Mouse (Mus musculus) midbrain, embryonic 15.5 days (tissue): Measurements from ENCODE around the gene Icos. TPM values are rescaled to one million over a fixed set of nuclear protein-coding genes. Genes with fewer than 3 reads are reported as not detected.

Source experiments
- ATAC-seq: fragments of 200-750 bp; cut with Nextera tagmentation; replicated peaks from 2 replicates; pipeline ENCODE4 v1.8.0; 2017; ENCODE audit warnings: moderate TSS enrichment
- H3K27ac ChIP-seq: fragments of 300-500 bp; sonication (generic); 2 replicates; pipeline ENCODE4 v1.5.1; 2015; ENCODE audit warnings: mild to moderate bottlenecking, inconsistent platforms
- H3K27me3 ChIP-seq: fragments of 300-500 bp; sonication (generic); replicated peaks from 2 replicates; pipeline ENCODE4 v1.6.1; 2015; ENCODE audit warnings: inconsistent platforms
- H3K36me3 ChIP-seq: fragments of 300-500 bp; sonication (generic); replicated peaks from 2 replicates; pipeline ENCODE4 v1.6.1; 2015; ENCODE audit warnings: inconsistent platforms
- H3K4me1 ChIP-seq: fragments of 300-500 bp; sonication (generic); 2 replicates; pipeline ENCODE4 v1.6.1; 2015; ENCODE audit warnings: inconsistent platforms
- H3K4me2 ChIP-seq: fragments of 300-500 bp; sonication (generic); 2 replicates; pipeline ENCODE4 v1.6.1; 2015; ENCODE audit warnings: inconsistent platforms, mild to moderate bottlenecking, moderate library complexity
- H3K4me3 ChIP-seq: fragments of 300-500 bp; sonication (generic); 2 replicates; pipeline ENCODE4 v1.5.1; 2015; ENCODE audit warnings: mild to moderate bottlenecking, inconsistent platforms
- H3K9ac ChIP-seq: fragments of 300-500 bp; sonication (generic); 2 replicates; pipeline ENCODE4 v1.6.1; 2015; ENCODE audit warnings: mild to moderate bottlenecking, inconsistent platforms
- H3K9me3 ChIP-seq: fragments of 300-500 bp; sonication (generic); 2 replicates; pipeline ENCODE4 v1.6.1; 2016; ENCODE audit warnings: inconsistent platforms
- WGBS: fragments of 180-500 bp; shearing (Covaris S2); methylation state at CpG from one replicate; pipeline ENCODE4 v1.1.7; 2015; ENCODE audit warnings: mixed read lengths; 5-methylcytosine and 5-hydroxymethylcytosine counted together
- polyA plus RNA-seq: library from polyadenylated mRNA; unstranded; fragments of >200 nt; fragmentation: Nextera tagmentation; extraction: Ambion mirVana; gene quantifications from 2 replicates; pipeline ENCODE4 v1.2.1, GENCODE M21; 2015

Gene Icos
- polyA plus RNA-seq = not detected in 2 replicates

DNA sequence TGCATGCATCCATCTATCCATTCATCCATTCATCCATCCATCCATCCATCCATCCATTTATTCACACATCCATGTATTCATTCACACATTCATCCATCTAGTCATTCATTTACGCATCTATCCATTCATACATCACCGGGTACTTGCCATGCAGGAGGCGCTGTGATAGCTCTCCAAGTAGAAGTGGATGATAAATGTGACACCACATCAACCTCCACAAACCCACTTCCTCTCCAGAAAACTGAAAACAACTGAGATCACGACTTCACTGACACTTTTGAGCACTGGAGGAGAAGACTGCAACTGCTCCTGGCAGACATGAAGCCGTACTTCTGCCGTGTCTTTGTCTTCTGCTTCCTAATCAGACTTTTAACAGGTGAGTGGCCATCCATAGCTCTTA, at the start of gene Icos:
TSS of gene Icos (plus strand) at position 287 of the 400 bp plus-strand sequence.
- Histone ChIP-seq H3K9ac (no peak within 1 kb of the TSS), H3K4me2 (no peak within 1 kb of the TSS), H3K9me3 (no peaks in the 10 kb centered on the region), H3K4me1 (no peaks in the 10 kb centered on the region), H3K27ac (no peak within 1 kb of the TSS), H3K27me3 (no peaks in the 10 kb centered on the region), H3K36me3 (no peaks in the 10 kb centered on the region), H3K4me3 (no peak within 1 kb of the TSS)
- no peak for ATAC-seq
- 87% methylated on average over 6 of the region's 6 CpGs for WGBS

DNA sequence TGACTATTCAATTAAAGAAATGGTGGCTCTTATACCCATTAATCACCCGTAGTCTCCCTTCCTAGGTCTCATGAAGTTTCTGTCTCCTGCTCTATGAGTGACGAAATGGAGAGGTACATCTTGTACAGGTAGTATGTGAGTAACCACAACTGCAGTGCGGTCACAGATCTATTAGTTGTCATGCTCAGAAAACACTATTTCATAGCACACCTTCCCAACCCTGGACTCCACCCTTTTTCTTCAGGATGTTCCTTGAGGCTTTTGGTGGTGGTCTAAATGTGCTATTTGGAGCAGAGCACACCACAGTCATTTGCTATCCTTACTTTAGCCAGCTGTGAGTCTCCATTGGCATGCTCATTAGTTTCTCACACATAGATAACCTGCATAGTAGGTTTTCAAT, 48.7 kb upstream of the Icos start:
- H3K4me1 ChIP-seq = no peaks in the 10 kb centered on the region
- no peak overlapping the region for H3K4me2 ChIP-seq
- ATAC-seq = no peak
- H3K27me3 ChIP-seq = no peaks in the 10 kb centered on the region
- WGBS = 94% methylated on average over 3 of the region's 3 CpGs
- H3K9me3 ChIP-seq = no peaks in the 10 kb centered on the region
- H3K9ac ChIP-seq = no peak overlapping the region
- no peaks in the 10 kb centered on the region for H3K36me3 ChIP-seq
- H3K4me3 ChIP-seq = no peak overlapping the region
- no peak overlapping the region for H3K27ac ChIP-seq

DNA sequence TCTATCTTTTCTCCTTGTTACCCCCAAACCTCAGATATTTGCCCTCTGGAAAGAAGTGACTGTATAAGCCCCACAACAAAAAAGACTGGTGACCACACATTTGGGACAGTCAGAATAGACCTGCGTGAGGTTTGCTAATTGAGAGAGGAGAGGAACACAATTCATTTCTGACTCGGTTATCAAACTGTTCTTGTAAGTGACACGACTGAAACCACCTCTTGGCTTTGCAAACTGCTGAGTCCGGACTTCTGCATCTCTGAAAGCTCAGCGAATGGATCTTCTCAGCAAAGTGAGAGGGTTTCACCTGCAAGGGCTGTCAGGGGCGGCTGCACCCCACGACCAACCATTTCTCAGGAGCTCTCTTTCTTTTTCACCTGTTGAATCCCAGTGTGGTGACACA, 47.3 kb upstream of the Icos start:
- H3K4me3 ChIP-seq = no peak overlapping the region

DNA sequence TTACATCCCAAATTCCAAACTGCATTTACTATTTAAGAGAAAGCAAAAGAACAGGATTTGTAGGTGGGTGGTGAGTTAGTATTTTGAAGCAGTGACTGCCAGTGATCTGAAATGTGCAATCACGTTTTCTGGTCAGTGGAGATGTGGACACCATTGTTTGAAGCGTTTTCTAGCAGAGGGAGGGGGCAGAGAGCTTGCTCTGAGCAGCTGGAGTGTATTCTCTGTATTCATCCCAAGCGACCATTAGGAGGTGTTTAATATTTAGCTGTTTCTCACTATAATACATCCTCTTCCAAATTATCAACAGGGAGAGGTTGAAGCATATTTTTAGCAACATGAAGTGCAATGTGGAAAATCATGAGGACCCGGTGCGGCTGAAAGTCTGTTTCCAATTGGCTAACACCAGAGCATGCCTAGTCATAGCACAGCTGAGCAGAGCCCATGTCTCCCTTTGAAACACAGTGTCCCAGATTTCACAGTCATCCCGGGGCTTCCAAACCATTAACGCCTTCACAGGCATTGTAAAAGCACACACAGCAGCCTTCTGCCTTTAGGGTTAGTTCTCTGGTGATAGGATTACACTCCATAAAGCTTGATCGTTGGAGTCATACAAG, 41.7 kb upstream of the Icos start:
- H3K9ac ChIP-seq = no peak overlapping the region
- 38% methylated on average over 8 of the region's 8 CpGs for WGBS
- no peaks in the 10 kb centered on the region for H3K27me3 ChIP-seq
- no peaks in the 10 kb centered on the region for H3K36me3 ChIP-seq
- peak overlapping the region; percentile 65; the same call in 1 of the 2 replicates for H3K27ac ChIP-seq
- peak; percentile 86 for ATAC-seq
- H3K4me3 ChIP-seq = no peak overlapping the region
- H3K4me1 ChIP-seq = peaks cover 8% of the 10 kb centered on the region; the same call in 1 of the 2 replicates
- H3K4me2 ChIP-seq = peak overlapping the region; percentile 24
- H3K9me3 ChIP-seq = no peaks in the 10 kb centered on the region

More for the DNA sequence above, 47.3 kb upstream of the Icos start:
- Histone ChIP-seq H3K36me3 (no peaks in the 10 kb centered on the region), H3K27ac (no peak overlapping the region), H3K9me3 (no peaks in the 10 kb centered on the region), H3K4me1 (0 out of 2 replicates have a peak, but pooled peaks cover under 1% of the 10 kb centered on the region), H3K4me2 (no peak overlapping the region), H3K27me3 (no peaks in the 10 kb centered on the region), H3K9ac (no peak overlapping the region)
- 87% methylated on average over 7 of the region's 7 CpGs for WGBS
- ATAC-seq = no peak

DNA sequence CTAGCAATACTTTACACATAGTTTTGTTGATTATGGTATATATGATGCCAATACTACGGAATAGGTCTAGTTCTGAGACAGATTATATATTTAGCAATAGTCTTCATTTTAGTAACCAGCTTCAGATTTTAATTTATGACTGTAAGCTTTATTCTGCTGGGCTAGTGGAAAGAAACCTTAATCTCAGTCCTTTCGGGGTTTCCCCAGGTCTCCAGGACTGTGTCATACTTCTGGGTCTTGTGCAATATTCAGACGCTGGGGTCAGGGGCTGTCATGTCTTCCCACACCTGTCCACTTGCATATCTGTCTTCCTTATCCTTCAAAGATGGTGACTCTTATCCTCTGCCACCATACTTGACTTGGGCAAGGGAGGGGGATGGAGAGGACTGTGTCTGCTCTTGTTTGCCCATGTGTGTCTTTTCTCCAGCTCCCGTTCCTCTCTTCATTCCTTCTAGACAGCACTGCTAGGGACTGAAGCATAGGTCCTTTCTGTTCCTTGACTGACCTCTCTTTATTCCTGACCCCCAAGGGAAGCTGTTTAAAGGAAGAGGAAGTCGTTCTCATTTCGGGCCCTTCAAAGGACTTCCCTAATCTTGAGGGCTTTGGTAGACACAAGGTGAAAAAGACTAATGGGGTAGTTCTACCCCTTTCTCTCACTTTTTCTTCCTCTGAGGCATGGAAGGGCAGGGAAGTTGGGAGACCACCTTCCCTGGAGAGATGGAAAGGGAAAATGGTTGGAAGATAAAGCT, 40.6 kb upstream of the Icos start:
- Histone ChIP-seq H3K9me3 (no peaks in the 10 kb centered on the region), H3K27me3 (no peaks in the 10 kb centered on the region), H3K4me2 (no peak overlapping the region), H3K27ac (no peak overlapping the region), H3K4me3 (no peak overlapping the region), H3K9ac (no peak overlapping the region), H3K4me1 (peaks cover 8% of the 10 kb centered on the region; the same call in 1 of the 2 replicates), H3K36me3 (no peaks in the 10 kb centered on the region)
- WGBS = 87% methylated on average over 6 of the region's 6 CpGs
- no peak for ATAC-seq

DNA sequence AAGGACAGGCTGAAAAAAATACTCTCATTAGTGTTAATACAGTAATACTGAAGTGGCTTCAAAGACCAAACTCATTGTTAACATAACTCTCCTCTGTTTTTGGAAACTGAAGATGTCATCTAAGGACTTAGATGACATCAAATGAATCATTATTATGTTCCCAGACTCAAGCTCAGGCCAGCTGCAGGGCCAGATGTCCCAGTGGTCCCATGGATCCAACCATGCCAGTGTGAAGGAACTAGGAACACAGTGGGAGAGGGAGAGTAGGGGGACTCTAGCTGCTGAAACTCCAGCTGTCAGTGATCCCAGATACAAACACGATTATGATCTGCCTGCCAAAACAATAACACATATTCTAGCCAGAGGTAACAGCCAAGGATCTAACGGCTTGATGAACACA, 39.5 kb upstream of the Icos start:
- no peak overlapping the region for H3K4me3 ChIP-seq
- no peak overlapping the region for H3K27ac ChIP-seq
- WGBS = 81% methylated on average over 2 of the region's 2 CpGs
- H3K9me3 ChIP-seq = no peaks in the 10 kb centered on the region
- H3K27me3 ChIP-seq = no peaks in the 10 kb centered on the region
- no peak overlapping the region for H3K9ac ChIP-seq
- H3K36me3 ChIP-seq = no peaks in the 10 kb centered on the region
- H3K4me1 ChIP-seq = peaks cover 8% of the 10 kb centered on the region; the same call in 1 of the 2 replicates
- ATAC-seq = no peak
- H3K4me2 ChIP-seq = no peak overlapping the region

DNA sequence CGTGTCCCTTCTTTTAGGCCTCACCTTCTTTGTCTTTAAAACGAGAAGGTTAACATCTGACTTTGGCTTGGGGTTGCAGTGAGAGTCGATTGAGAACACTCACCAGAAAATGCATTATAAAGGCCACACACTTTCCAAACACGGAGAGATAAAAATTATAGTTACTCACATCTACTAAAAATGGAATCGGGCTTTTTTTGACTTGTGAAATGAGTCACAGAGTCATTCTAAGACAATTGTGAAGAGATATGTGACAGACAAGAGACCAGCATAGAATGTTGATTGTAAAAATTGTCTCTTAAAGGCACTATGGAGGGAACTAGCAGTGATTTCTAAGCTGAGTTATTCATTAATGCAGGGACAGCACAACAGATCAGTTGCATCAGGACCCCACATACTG, 38.8 kb upstream of the Icos start:
- Histone ChIP-seq H3K27me3 (no peaks in the 10 kb centered on the region), H3K9ac (no peak overlapping the region), H3K4me3 (no peak overlapping the region), H3K4me1 (peaks cover 8% of the 10 kb centered on the region; the same call in 1 of the 2 replicates), H3K4me2 (no peak overlapping the region), H3K9me3 (no peaks in the 10 kb centered on the region), H3K36me3 (no peaks in the 10 kb centered on the region), H3K27ac (no peak overlapping the region)
- WGBS = 91% methylated on average over 5 of the region's 5 CpGs
- no peak for ATAC-seq

DNA sequence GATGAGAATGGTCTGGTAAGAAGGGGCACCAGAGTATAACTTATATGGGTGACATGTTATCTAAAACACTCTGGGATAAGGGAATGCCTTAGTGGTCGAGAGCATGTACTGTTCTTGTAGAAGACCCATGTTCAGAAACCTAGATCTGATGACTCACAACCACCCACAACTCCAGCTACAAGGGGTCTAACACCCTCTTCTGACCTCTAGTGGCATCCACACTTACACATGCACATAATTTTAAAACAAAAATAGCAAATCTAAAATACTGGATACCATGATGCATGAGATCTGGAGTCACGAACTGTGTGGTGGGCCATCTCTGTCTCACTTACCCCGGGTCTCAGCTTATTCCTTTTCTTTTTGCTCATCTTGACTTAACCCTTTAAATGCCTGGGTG, 37.7 kb upstream of the Icos start:
- ATAC-seq = no peak

DNA sequence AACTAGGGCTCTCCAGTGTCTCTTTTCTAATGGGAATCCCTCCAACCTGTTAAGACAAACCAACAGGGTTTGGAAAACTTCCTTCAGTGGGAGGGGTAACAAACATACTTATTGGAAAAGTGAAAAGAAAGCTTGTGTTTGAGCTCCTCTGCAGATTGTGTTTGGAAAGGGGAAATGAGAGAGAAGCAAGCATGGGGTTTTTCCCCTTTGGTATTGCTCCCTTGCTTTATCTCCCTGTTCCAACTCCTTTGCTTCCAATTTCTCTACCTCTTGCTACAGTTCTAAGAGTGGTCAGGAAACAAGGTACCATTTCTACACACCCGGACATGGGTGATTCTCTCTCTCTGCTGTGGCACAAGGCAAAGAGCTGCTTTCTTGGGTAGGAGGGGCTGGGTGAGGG, 37.1 kb upstream of the Icos start:
- Histone ChIP-seq H3K4me1 (peaks cover 5% of the 10 kb centered on the region; the same call in 1 of the 2 replicates), H3K4me3 (no peak overlapping the region), H3K36me3 (no peaks in the 10 kb centered on the region), H3K9me3 (no peaks in the 10 kb centered on the region), H3K27ac (no peak overlapping the region), H3K9ac (no peak overlapping the region), H3K4me2 (no peak overlapping the region), H3K27me3 (no peaks in the 10 kb centered on the region)
- WGBS = 100% methylated on average over 1 of the region's 1 CpGs
- ATAC-seq = no peak

More for the DNA sequence above, 37.7 kb upstream of the Icos start:
- no peaks in the 10 kb centered on the region for H3K27me3 ChIP-seq
- H3K4me2 ChIP-seq = no peak overlapping the region
- peaks cover 8% of the 10 kb centered on the region; the same call in 1 of the 2 replicates for H3K4me1 ChIP-seq
- no peak overlapping the region for H3K9ac ChIP-seq
- WGBS = 81% methylated on average over 3 of the region's 3 CpGs
- no peak overlapping the region for H3K27ac ChIP-seq
- H3K4me3 ChIP-seq = no peak overlapping the region
- H3K36me3 ChIP-seq = no peaks in the 10 kb centered on the region
- H3K9me3 ChIP-seq = no peaks in the 10 kb centered on the region

DNA sequence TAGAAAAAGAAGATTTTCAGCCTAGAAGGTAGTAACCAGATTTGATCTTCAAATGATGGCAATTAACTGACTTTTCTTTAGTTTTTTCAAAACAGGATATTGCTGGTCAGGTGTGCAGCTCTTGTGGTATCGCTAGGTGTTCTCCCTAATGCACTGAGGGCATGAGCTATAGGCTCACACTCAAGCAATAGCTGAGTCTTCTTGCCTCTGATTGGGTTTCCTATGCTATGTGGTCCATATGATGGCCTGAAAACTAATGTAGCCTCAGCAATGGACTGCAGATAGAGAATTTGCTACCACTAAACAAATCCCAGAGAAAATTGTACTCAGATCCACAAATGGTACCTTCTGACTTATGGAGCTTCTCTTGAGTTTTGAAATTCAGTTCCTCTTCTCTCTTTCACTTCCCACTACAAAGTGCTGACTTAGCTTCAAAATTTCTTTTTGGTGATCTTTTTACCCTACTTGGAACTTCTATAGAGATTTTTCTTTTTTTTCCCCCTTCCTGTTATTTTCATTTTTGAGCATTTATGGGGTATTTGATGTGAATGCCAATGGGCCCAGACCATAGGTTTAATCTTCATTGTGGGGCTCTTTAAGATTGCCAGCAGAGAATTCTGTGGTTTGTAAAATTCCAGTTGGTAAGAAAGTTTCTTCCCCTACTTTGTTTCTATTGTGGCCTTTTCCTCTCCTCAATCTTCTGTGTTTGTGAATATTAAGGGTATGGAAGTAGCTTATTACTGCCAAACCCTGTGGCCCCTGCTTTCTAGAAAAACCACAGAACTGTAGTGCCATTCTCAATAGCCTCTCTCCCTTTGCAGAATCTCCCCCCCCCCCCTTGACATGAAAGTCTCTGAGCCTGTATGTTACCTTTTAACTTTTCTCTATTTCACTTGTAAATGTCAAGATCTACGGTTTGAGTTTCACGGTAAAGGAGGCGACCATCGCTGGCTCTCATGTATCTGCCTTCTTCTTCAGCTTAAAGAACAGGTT, 36.4 kb upstream of the Icos start:
- H3K4me3 ChIP-seq = no peak overlapping the region
- 96% methylated on average over 5 of the region's 5 CpGs for WGBS
- no peaks in the 10 kb centered on the region for H3K9me3 ChIP-seq
- H3K9ac ChIP-seq = no peak overlapping the region
- H3K27me3 ChIP-seq = no peaks in the 10 kb centered on the region
- H3K36me3 ChIP-seq = no peaks in the 10 kb centered on the region
- H3K4me2 ChIP-seq = no peak overlapping the region
- no peak for ATAC-seq
- no peaks in the 10 kb centered on the region; the same call in 1 of the 2 replicates for H3K4me1 ChIP-seq
- H3K27ac ChIP-seq = no peak overlapping the region

DNA sequence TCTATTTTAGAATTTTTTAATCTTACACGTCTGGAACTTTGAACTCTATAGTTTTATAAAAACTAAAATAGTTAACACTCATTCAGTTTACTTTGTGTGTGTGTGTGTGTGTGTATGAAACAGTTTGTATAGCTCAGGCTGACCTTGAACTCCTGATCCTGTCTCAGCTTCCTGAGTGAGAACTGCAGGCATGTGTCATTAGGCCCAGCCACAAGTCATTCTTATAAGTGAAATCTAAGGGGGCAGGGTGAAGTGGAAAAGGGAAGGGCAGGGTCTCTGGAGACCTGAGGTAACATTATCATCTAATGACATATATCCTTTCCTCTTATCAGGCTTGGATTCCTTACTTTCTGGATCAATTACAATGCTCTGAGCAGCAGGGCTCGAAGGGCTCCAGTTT, 34.8 kb upstream of the Icos start:
- no peak for ATAC-seq
- no peak overlapping the region for H3K4me2 ChIP-seq
- 81% methylated on average over 2 of the region's 2 CpGs for WGBS

More for the DNA sequence above, 34.8 kb upstream of the Icos start:
- H3K36me3 ChIP-seq = no peaks in the 10 kb centered on the region
- H3K4me3 ChIP-seq = no peak overlapping the region
- H3K27me3 ChIP-seq = no peaks in the 10 kb centered on the region
- no peak overlapping the region for H3K9ac ChIP-seq
- no peak overlapping the region for H3K27ac ChIP-seq
- H3K4me1 ChIP-seq = no peaks in the 10 kb centered on the region
- no peaks in the 10 kb centered on the region for H3K9me3 ChIP-seq
